Mouse (Mus musculus) testis, adult 2 months (tissue): ENCODE measurements around the gene Mdga2. TPM values are rescaled to one million over a fixed set of nuclear protein-coding genes. Genes with fewer than 3 reads are reported as not detected.

Experiments used
- H3K27ac ChIP-seq: fragments of 200-500 bp; 2 replicates; pipeline ENCODE4 v1.5.1; 2012; ENCODE audit warnings: low read depth, low read length; ENCODE audit not compliant: control insufficient read depth, insufficient read depth
- H3K27me3 ChIP-seq: fragments of 200-500 bp; 2 replicates; pipeline ENCODE4 v1.6.1; 2012; ENCODE audit warnings: mild to moderate bottlenecking, low read length, moderate library complexity; ENCODE audit not compliant: control insufficient read depth, insufficient read depth
- H3K36me3 ChIP-seq: fragments of 200-500 bp; 2 replicates; pipeline ENCODE4 v1.6.1; 2012; ENCODE audit warnings: mild to moderate bottlenecking, low read length; ENCODE audit not compliant: control insufficient read depth, insufficient read depth
- H3K4me1 ChIP-seq: fragments of 200-500 bp; 2 replicates; pipeline ENCODE4 v1.6.1; 2012; ENCODE audit warnings: low read length; ENCODE audit not compliant: control insufficient read depth, insufficient read depth
- H3K4me3 ChIP-seq: fragments of 200-500 bp; 2 replicates; pipeline ENCODE4 v1.5.1; 2012; ENCODE audit warnings: low read depth, mild to moderate bottlenecking, low read length, moderate library complexity, mixed read lengths; ENCODE audit not compliant: control insufficient read depth
- CTCF ChIP-seq: fragments of 200-500 bp; IDR thresholded peaks from 2 replicates; pipeline ENCODE4 v1.5.1; 2012; ENCODE audit warnings: low read depth, mild to moderate bottlenecking, inconsistent platforms, low read length, moderate library complexity; ENCODE audit not compliant: control insufficient read depth, insufficient read depth, insufficient replicate concordance
- POLR2A ChIP-seq: fragments of 200-500 bp; IDR thresholded peaks from 2 replicates; pipeline ENCODE4 v1.6.1; 2012; ENCODE audit warnings: low read depth, mild to moderate bottlenecking, inconsistent platforms, low read length, moderate library complexity; ENCODE audit not compliant: control insufficient read depth
- polyA plus RNA-seq: library from polyadenylated mRNA; depleted of rRNA; stranded (reverse); fragments of >200 nt; gene quantifications from 2 replicates; pipeline ENCODE4 v1.2.3, GENCODE M21; 2012

Gene Mdga2
- polyA plus RNA-seq, 1 experiment: 6.8 TPM

DNA sequence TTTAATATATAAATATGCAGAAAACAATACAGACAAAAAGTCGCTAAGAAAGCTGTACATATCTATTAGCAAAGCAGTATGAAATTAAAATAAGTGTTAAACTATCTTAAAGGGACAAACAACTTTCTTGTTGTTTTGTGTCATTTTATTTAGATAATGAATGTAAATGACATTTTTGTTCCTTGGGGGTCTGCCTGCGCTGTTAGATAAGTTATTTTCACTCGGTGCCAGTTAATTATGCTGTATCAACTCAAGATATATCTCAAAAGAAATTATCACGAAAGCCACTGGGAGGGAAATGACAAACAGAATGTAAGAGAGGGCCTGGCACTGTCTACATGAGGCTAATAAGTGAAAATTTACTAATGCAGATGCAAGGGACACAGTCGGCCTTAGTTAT, 306.6 kb downstream of the Mdga2 start:
- no peaks in the 10 kb centered on the region for H3K4me1 ChIP-seq

DNA sequence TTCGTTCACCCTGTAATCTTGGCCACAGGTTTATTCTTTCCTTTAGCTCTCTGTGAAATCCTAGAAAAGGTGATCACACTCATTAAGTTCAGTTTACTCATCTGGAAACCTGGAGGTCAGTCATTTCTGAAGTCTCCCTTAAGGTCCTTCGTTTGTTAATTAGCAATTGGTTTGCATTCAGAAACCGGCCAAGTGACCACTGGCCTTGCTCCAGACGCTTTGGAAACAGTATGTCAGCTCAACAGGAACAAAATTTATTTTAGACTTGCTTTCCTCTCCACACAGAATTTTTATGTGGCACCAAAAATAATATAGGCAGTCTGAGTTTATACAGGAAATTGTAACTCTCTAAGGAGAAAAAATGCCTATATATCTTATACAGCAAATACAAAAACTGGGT, 323.0 kb downstream of the Mdga2 start:
- Histone ChIP-seq H3K4me3 (no peak overlapping the region), H3K36me3 (no peaks in the 10 kb centered on the region), H3K27ac (no peak overlapping the region), H3K27me3 (no peaks in the 10 kb centered on the region), H3K4me1 (no peaks in the 10 kb centered on the region)
- TF ChIP-seq POLR2A (no peak), CTCF (no peak)

More for the DNA sequence above, 306.6 kb downstream of the Mdga2 start:
- Histone ChIP-seq H3K27me3 (no peaks in the 10 kb centered on the region), H3K36me3 (no peaks in the 10 kb centered on the region), H3K4me3 (no peak overlapping the region), H3K27ac (no peak overlapping the region)
- TF ChIP-seq POLR2A (no peak), CTCF (no peak)

DNA sequence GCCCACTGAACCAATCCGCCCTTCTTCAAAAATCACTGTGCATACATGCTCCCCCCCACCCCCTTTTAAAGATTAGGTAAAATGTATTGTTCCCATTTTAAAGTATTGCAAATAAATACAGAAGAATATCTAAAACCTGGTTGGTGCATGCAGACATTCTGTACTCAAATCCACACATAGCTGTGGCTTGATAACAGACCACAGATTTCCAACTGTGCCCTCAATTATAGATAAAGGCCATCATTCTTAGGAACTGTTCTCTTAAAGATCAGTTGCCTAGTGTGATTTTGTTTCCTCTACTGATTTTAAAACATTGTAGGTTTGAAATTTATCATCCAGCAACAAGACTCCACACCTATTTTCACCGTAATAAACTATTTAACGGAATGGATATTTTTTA, 325.6 kb downstream of the Mdga2 start:
- Histone ChIP-seq H3K27ac (no peak overlapping the region), H3K27me3 (no peaks in the 10 kb centered on the region), H3K4me3 (no peak overlapping the region), H3K4me1 (no peaks in the 10 kb centered on the region), H3K36me3 (no peaks in the 10 kb centered on the region)
- TF ChIP-seq POLR2A (no peak), CTCF (no peak)

DNA sequence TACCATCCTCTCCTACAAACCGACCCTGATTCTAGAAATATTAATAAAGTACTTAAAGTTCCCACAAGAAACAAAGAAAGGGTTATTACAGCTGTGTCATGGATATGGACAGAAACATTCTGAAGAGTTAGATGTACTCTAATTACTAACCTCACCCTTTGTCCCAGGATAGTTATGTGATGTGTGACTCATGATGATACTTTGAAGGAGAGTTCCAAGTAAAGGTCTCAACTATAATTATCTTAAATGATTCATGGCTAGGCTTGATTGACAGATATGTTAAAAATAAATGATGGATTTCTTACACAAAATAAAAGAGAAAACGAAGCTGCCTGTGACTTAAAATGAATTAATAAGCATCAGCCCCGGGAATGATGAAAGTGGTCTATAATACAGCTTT, 332.1 kb downstream of the Mdga2 start:
- Histone ChIP-seq H3K4me1 (no peaks in the 10 kb centered on the region), H3K4me3 (no peak overlapping the region), H3K36me3 (no peaks in the 10 kb centered on the region), H3K27ac (no peak overlapping the region), H3K27me3 (no peaks in the 10 kb centered on the region)
- TF ChIP-seq POLR2A: no peak
- no peak for TF ChIP-seq CTCF

DNA sequence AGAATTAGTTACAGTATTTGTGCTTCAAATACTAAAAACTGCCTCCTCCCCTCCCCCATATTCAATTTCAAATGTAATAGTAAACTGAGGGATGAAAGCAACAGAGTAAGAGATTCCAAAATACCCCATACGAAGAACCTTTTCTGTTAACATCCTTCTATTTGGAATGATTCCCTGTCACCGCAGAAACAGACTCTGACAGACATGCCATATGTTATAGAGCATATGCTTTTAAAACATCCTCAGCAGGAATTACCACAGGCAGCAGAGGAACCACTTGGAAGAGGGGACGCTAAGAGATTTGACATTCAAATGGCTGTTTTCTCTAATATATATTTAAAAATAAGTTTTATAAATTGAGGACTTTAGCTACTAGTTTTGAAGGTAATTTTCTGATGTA, 333.1 kb downstream of the Mdga2 start:
- no peak overlapping the region for H3K27ac ChIP-seq
- H3K4me3 ChIP-seq: no peak overlapping the region
- TF ChIP-seq CTCF (no peak), POLR2A (no peak)

DNA sequence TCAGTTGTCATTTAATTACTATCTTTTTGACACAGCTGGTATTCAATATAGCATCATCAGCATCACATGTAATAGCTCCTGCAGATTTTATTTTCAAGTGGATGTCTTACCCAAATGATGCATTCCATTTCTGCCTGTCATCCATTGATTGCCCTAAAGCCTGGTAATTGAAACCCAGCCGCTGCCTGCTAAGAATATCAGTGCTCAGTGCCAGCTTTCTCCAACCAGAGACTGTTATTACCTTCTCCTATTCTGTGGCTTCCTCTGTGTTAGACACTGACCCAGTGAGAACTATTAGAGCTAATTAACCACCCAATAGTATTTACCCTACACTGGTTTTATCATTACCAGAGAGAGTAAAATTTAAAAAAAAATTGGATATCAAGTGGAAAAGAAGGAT, 333.7 kb downstream of the Mdga2 start:
- TF ChIP-seq POLR2A: no peak
- no peak for TF ChIP-seq CTCF
- Histone ChIP-seq H3K4me3 (no peak overlapping the region), H3K4me1 (no peaks in the 10 kb centered on the region), H3K27ac (no peak overlapping the region), H3K27me3 (no peaks in the 10 kb centered on the region), H3K36me3 (no peaks in the 10 kb centered on the region)

More for the DNA sequence above, 333.1 kb downstream of the Mdga2 start:
- Histone ChIP-seq H3K36me3 (no peaks in the 10 kb centered on the region), H3K4me1 (no peaks in the 10 kb centered on the region), H3K27me3 (no peaks in the 10 kb centered on the region)

DNA sequence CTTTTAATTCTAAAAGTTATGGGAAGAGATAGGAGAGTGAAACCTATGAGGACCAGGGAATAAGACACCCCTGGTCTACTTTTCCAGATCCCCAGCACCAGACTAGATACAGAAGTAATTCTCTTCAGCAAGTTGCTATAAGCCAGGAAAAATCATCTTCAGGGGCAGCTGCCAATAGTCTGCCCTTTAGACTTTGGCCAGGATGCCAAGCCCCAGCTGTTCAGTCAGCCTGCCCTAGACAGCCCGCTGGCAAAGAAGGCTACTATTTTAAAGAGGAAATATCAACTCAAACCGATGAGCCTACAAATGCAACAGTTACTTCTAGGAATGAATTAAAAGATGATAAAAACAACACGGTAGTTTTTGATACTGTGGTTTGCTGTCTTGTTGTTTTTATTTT, 356.1 kb downstream of the Mdga2 start:
- Histone ChIP-seq H3K4me1 (no peaks in the 10 kb centered on the region), H3K36me3 (no peaks in the 10 kb centered on the region), H3K27me3 (no peaks in the 10 kb centered on the region), H3K4me3 (no peak overlapping the region), H3K27ac (no peak overlapping the region)
- TF ChIP-seq POLR2A: no peak
- no peak for TF ChIP-seq CTCF

DNA sequence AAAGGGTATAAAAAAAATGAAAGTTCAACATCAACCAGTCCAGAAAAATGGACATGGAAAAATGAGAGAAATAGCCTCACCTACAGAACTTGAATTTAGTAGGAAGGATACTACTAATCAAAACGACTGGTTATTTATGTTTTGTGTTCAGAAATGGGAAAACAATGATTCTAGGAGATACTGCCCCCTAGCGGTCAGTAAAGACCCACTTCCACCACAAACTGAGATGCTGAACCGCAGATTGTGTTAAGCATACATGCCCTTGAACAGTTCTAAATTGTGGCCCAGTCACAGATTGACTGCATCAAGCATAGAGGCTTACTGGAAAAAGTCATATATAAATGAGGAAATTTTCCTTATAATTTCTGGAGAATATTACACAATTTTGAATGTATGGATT, 369.2 kb downstream of the Mdga2 start:
- H3K4me1 ChIP-seq: no peaks in the 10 kb centered on the region
- no peak overlapping the region for H3K27ac ChIP-seq
- H3K36me3 ChIP-seq: no peaks in the 10 kb centered on the region
- no peak overlapping the region for H3K4me3 ChIP-seq
- H3K27me3 ChIP-seq: no peaks in the 10 kb centered on the region
- TF ChIP-seq CTCF (no peak), POLR2A (no peak)
